Mouse (Mus musculus) left cerebral cortex, adult 18-20 months (tissue): Measurements from ENCODE around the gene 4930507D05Rik. TPM values are rescaled to one million over a fixed set of nuclear protein-coding genes. Genes with fewer than 3 reads are reported as not detected.
"Not testable (repeated sequence)": the region's sequence is repeated elsewhere in the genome, so short reads cannot be mapped to it uniquely, and the experiment has no call there.

Source experiments
- DNase-seq, 2 experiments: peaks; one replicate each; pipeline ENCODE4 v3.0.0; 2021 to 2022; ENCODE audit warnings: low spot score in 2 of 2, mixed read lengths in 1 of 2
- long read RNA-seq, 2 experiments: library from polyadenylated mRNA; stranded (forward); transcript quantifications; one replicate each; pipeline ENCODE4 v2.0.0; 2021
- total RNA-seq, 2 experiments: library from RNA; stranded (reverse); gene quantifications; 2 replicates each; pipeline ENCODE4 v1.2.3; 2021

Gene 4930507D05Rik
- total RNA-seq, result 1 to 10 TPM in 1 of 2 experiments, under 1 TPM in 1; 0.72 to 1.3 TPM
- long read RNA-seq, experiment 1, partial matches to known transcripts, result 0 of 3 reads
- long read RNA-seq, experiment 1, other reads (novel, unspliced or antisense), result 0 of 3 reads
- long read RNA-seq, experiment 2, partial matches to known transcripts, result 0 of 2 reads
- long read RNA-seq, experiment 2, other reads (novel, unspliced or antisense), result 0 of 2 reads

GRCm38 (mm10) chr10:62449364-62450279 lies at the start of gene 4930507D05Rik, which contains the start of gene Supv3l1:
TSS of gene 4930507D05Rik (plus strand) at chr10:62449489.
TSS of gene Supv3l1 (minus strand) at chr10:62449738.
- DNase-seq, result peak; percentile 89 to 90

- peak in 1 of 2 experiments; percentile 19 for DNase-seq
These were observed 47.6 kb upstream of the 4930507D05Rik start for GRCm38 (mm10) chr10:62401641-62402111.

- no peak for DNase-seq
These were observed 44.4 kb upstream of the 4930507D05Rik start for GRCm38 (mm10) chr10:62404901-62405300.

GRCm38 (mm10) chr10:62410943-62411342 lies 38.3 kb upstream of the 4930507D05Rik start:
- peak; percentile 71 to 73 for DNase-seq

- DNase-seq, result peak in 1 of 2 experiments; percentile 27
These were observed 37.6 kb upstream of the 4930507D05Rik start for GRCm38 (mm10) chr10:62411431-62412410.

GRCm38 (mm10) chr10:62412906-62413605 lies 36.2 kb upstream of the 4930507D05Rik start:
- no peak for DNase-seq

- no peak for DNase-seq
These were observed 35.7 kb upstream of the 4930507D05Rik start for GRCm38 (mm10) chr10:62413606-62413982.

- DNase-seq, result no peak
These were observed 30.4 kb upstream of the 4930507D05Rik start for GRCm38 (mm10) chr10:62418831-62419356.

- DNase-seq, result no peak
These were observed 29.9 kb upstream of the 4930507D05Rik start for GRCm38 (mm10) chr10:62419422-62419821.

GRCm38 (mm10) chr10:62420399-62420798 lies 28.9 kb upstream of the 4930507D05Rik start:
- DNase-seq, result no peak

GRCm38 (mm10) chr10:62421127-62421526 lies 28.2 kb upstream of the 4930507D05Rik start:
- no peak for DNase-seq

- DNase-seq, result no peak
These were observed 27.0 kb upstream of the 4930507D05Rik start, which contains the start of gene Hkdc1 for GRCm38 (mm10) chr10:62422255-62422654. TSS of gene Hkdc1 (minus strand) at chr10:62422491.

GRCm38 (mm10) chr10:62425081-62425871 lies 24.0 kb upstream of the 4930507D05Rik start:
- no peak for DNase-seq

GRCm38 (mm10) chr10:62430427-62430826 lies 18.9 kb upstream of the 4930507D05Rik start:
- DNase-seq, result no peak

- DNase-seq, result no peak
These were observed 971 bp downstream of the 4930507D05Rik start for GRCm38 (mm10) chr10:62450280-62450640.

- DNase-seq, result not testable (repeated sequence)
These were observed 2.7 kb downstream of the 4930507D05Rik start for GRCm38 (mm10) chr10:62452001-62452400.

GRCm38 (mm10) chr10:62461321-62461720 lies 12.0 kb downstream of the 4930507D05Rik start:
- DNase-seq, result no peak

GRCm38 (mm10) chr10:62469736-62470135 lies 20.4 kb downstream of the 4930507D05Rik start:
- DNase-seq, result no peak

GRCm38 (mm10) chr10:62471105-62471504 lies 21.8 kb downstream of the 4930507D05Rik start:
- no peak for DNase-seq
